Mouse (Mus musculus) spleen, adult 2 months (tissue): Measurements from ENCODE around the gene Asna1. TPM values are rescaled to one million over a fixed set of nuclear protein-coding genes. Genes with fewer than 3 reads are reported as not detected.

ENCODE experiments used
- DNase-seq, 2 experiments: peaks; one replicate each; pipeline versions ENCODE4 v3.0.0 to v3.0.0-alpha.2; 2012 to 2021; ENCODE audit warnings: low spot score in 2 of 2, low read depth in 1 of 2
- H3K27ac ChIP-seq: fragments of 200-500 bp; 2 replicates; pipeline ENCODE4 v1.5.1; 2012; ENCODE audit warnings: low read length, inconsistent platforms; ENCODE audit not compliant: insufficient read depth
- H3K27me3 ChIP-seq: fragments of 200-500 bp; 2 replicates; pipeline ENCODE4 v1.6.1; 2012; ENCODE audit warnings: mild to moderate bottlenecking, moderate library complexity, low read length, inconsistent platforms; ENCODE audit not compliant: control insufficient read depth, insufficient read depth
- H3K36me3 ChIP-seq: fragments of 200-500 bp; 2 replicates; pipeline ENCODE4 v1.6.1; 2012; ENCODE audit warnings: mild to moderate bottlenecking, low read length, inconsistent platforms; ENCODE audit not compliant: control insufficient read depth, insufficient read depth
- H3K4me1 ChIP-seq: fragments of 200-500 bp; 2 replicates; pipeline ENCODE4 v1.6.1; 2011; ENCODE audit warnings: inconsistent platforms; ENCODE audit not compliant: control insufficient read depth, insufficient read depth, insufficient read length
- H3K4me3 ChIP-seq: fragments of 200-500 bp; 2 replicates; pipeline ENCODE4 v1.5.1; 2011; ENCODE audit warnings: mild to moderate bottlenecking, inconsistent platforms; ENCODE audit not compliant: insufficient read depth, insufficient read length; ENCODE audit errors: extremely low read depth
- CTCF ChIP-seq: fragments of 200-500 bp; IDR thresholded peaks from 2 replicates; pipeline ENCODE4 v1.5.1; 2011; ENCODE audit warnings: mild to moderate bottlenecking, inconsistent platforms; ENCODE audit not compliant: insufficient read depth, insufficient read length, insufficient replicate concordance; ENCODE audit errors: extremely low read depth
- POLR2A ChIP-seq: fragments of 200-500 bp; IDR thresholded peaks from 2 replicates; pipeline ENCODE4 v1.6.1; 2011; ENCODE audit warnings: low read depth, low read length, inconsistent platforms
- WGBS: fragments of 180-500 bp; shearing (Covaris S2); methylation state at CpG from one replicate; pipeline ENCODE4 v1.1.7; 2018; 5-methylcytosine and 5-hydroxymethylcytosine counted together
- polyA plus RNA-seq: library from polyadenylated mRNA; depleted of rRNA; stranded (reverse); fragments of >200 nt; gene quantifications from 2 replicates; pipeline ENCODE4 v1.2.3, GENCODE M21; 2012

Asna1 gene
- polyA plus RNA-seq, 1 experiment = 71.6 TPM

DNA sequence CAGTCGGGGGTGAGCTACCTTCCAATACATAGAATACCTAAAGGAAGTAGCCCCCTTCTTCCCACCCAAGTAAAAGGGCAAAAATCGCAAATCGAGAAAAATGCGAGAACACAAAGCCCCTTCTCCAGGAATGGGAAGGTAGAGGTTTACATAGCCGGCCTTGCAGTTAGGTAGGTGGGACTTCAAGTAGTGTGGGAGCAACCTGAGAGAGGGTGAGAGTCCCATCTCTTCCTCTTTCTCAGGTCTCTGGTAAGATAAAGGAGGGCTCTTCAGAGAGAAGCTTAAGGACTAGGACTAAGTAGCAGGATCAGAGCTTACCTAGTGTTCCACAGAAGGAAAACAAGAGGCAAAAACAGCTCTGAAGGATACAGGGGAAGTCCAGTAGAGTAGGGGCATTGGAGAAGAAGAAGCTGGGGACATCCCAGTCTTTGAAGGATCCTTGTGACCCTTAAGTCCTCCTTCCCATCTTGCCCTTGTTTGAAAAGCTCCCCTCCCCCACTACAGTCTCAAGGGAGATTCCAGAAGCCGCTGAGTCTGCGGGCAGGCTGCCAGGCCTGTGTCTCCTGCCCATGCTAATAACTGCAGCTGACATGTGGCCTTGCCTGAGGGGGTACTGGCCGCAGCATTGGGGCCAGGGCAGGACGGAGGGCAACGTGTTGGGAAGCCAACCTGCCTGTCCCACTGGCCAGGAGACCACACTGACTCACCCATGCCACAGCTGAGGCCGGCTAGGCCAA lies 44.3 kb downstream of the Asna1 start:
- 28% methylated on average over 11 of the region's 11 CpGs for WGBS
- TF ChIP-seq POLR2A (no peak), CTCF (no peak)
- Histone ChIP-seq H3K4me1 (peaks cover 37% of the 10 kb centered on the region), H3K36me3 (no peaks in the 10 kb centered on the region), H3K27ac (peak overlapping the region; percentile 96), H3K27me3 (no peaks in the 10 kb centered on the region), H3K4me3 (peak overlapping the region; percentile 50; the same call in 1 of the 2 replicates)
- peak in 1 of 2 experiments; percentile 53 for DNase-seq

DNA sequence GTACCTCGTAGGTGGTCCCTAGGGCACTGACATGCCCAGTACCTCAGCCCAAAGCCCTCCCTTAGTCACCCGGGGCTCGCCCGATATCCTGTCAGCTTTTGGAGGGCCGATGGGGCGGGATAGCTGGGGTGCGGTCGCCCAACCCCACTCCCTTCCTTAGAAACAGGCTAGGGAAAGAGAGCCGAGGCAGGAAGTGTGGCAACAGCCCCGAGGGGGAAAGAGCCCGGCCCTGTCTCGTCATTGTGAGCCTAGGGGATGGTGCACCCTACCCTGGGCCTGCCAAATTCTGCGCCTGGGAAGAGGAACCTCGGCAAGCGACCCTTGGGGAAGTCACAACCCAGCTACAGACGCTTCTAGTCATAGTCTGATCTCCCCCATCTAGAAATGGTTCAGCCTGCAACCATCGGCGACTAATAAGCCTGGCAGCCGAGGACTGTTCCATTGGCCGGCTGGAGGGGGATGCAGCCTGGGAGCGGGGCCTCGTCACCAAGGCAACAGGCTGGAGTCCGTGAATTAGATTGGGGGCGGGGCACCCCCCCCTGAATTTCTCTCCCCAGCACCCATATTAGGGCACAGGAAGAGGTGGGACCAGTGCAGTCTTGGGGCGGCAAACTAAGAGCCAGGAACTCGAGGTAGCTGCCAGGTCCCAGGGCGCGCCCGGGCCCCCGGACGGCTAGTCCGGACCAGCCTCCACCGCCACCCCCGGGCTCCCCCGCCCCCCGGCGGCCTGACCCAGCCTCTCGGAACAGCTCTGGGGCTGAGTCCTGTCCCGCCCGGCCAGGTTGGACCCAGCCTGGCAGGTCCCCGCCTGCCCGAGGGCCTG lies 45.3 kb downstream of the Asna1 start:
- no peaks in the 10 kb centered on the region for H3K27me3 ChIP-seq
- peak overlapping the region; percentile 96 for H3K27ac ChIP-seq
- H3K4me1 ChIP-seq = peaks cover 34% of the 10 kb centered on the region
- peak overlapping the region; percentile 50 for H3K4me3 ChIP-seq
- no peaks in the 10 kb centered on the region for H3K36me3 ChIP-seq
- DNase-seq = peak; percentile 93 to 97
- peak; percentile 49 for TF ChIP-seq POLR2A
- TF ChIP-seq CTCF = no peak
- whole genome bisulfite sequencing = 3% methylated on average over 40 of the region's 42 CpGs

DNA sequence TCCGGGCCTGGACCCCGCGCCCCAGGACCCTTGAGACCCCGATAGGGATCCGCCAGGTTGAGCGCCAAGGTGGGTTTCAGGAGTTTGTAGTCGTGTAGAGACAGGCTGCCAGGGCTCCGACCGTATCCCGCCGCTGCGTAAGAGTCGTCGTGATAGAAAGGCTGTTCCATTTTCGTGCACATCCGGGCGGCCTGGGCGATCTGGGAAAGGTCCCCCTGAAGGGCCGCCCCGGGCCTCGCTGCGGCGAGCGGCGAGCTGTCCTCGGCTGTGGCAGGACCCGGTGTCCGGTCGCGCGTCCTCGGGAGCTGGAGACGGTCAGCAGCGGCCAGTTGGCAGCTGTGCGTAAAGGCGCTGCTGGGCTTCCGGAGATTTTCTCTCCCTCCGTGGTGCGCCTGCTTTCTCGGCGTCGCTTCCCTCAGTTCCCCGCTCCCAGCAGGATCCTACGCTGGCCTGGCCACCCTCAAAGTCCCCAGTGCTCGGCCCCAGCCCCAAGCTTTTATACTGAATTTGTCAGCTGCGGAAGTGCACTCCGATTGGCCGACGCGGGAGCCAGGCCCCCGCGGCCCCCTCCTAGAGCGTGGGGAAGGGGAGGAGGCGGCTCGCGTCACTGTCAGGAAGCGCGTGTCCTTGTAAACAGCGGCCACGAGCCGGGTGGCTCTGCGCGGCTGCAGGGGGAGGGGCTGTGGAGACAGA lies 46.7 kb downstream of the Asna1 start, which contains the start of gene Junb:
Junb (minus strand) TSS at position 471 of the 693 bp plus-strand sequence.
- H3K4me1 ChIP-seq = peaks cover 25% of the 10 kb centered on the region
- no peaks in the 10 kb centered on the region for H3K36me3 ChIP-seq
- no peaks in the 10 kb centered on the region for H3K27me3 ChIP-seq
- peak; percentile 100 for TF ChIP-seq POLR2A
- TF ChIP-seq CTCF = no peak
- WGBS = under 1% methylated on average over 63 of the region's 63 CpGs
- peak within 1 kb of the TSS; percentile 96 for H3K27ac ChIP-seq
- H3K4me3 ChIP-seq = peak within 1 kb of the TSS; percentile 74
- peak; percentile 95 to 96 for DNase-seq

DNA sequence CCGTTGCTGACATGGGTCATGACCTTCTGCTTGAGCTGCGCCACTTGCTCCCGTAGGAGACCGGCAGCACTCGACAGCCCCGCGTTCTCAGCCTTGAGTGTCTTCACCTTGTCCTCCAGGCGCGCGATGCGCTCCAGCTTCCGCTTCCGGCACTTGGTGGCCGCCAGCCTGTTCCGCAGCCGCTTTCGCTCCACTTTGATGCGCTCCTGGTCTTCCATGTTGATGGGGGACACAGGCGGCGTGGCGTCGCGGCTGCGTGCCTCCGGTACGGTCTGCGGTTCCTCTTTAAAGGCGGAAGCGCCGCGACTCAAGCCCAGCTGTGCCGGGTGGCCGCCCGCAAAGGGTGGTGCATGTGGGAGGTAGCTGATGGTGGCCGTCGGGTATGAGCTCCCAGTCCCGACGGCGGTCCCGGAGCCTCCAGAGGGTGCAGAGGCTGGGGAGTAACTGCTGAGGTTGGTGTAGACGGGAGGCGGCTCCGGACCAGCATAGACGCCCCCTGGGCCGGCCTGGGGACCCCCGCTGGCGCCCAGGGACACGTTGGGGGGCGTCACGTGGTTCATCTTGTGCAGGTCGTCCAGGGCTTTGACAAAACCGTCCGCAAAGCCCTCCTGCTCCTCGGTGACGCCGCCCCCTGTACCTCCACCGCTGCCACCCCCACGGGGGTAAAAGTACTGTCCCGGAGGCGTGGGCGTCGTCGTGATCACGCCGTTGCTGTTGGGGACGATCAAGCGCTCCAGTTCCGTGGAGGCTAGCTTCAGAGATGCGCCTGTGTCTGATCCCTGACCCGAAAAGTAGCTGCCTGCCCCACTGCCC lies 47.4 kb downstream of the Asna1 start:
- TF ChIP-seq CTCF = no peak
- TF ChIP-seq POLR2A = no peak; the same call in 1 of the 2 replicates
- DNase-seq = peak in 1 of 2 experiments; percentile 76
- Histone ChIP-seq H3K4me3 (peak overlapping the region; percentile 74), H3K4me1 (peaks cover 23% of the 10 kb centered on the region), H3K27ac (peak overlapping the region; percentile 96), H3K36me3 (no peaks in the 10 kb centered on the region), H3K27me3 (no peaks in the 10 kb centered on the region)
- WGBS = under 1% methylated on average over 69 of the region's 70 CpGs

DNA sequence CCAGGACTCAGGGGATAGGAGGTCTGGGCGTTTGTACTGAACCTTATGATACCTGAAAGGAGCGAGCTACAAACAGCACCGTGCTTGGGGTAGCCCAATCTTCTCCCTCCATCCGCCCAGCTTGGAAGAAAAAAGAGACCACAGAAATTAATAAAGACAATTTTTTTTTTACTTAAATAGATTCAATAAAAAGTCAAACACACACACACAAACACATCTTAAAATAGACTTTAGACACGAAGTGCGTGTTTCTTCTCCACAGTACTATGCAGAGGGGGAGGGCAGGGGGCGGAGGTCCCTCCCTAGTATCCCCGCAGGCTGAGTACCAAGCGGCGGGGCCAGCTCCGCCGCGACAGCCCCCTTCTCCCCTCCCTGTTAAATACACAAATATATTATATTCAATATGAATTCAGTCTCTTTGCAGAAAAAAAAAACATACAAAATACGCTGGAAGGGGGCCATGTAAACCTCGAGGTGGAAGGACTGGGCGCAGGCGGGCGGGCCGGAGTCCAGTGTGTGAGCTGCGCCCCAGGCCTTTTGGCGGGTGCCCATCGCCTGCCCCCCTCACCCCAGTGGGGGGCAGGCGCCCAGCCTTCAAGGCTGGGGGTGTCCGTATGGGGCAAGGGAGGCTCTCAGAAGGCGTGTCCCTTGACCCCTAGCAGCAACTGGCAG lies 48.2 kb downstream of the Asna1 start:
- TF ChIP-seq CTCF (no peak), POLR2A (no peak; the same call in 1 of the 2 replicates)
- no peak for DNase-seq
- H3K4me1 ChIP-seq = peaks cover 15% of the 10 kb centered on the region
- H3K27ac ChIP-seq = peak overlapping the region; percentile 96
- no peaks in the 10 kb centered on the region for H3K27me3 ChIP-seq
- peak overlapping the region; percentile 74 for H3K4me3 ChIP-seq
- WGBS = 2% methylated on average over 25 of the region's 25 CpGs
- no peaks in the 10 kb centered on the region for H3K36me3 ChIP-seq
